Mouse (Mus musculus) intestine, embryonic 15.5 days (tissue): ENCODE results near the gene Cd2. TPM values are rescaled to one million over a fixed set of nuclear protein-coding genes. Genes with fewer than 3 reads are reported as not detected.
A peak's percentile ranks its signal among the peaks of the same experiment; 100 is the strongest.

Source experiments
- ATAC-seq: fragments of 200-750 bp; cut with Nextera tagmentation; 2 replicates; pipeline ENCODE4 v1.8.0; 2017; ENCODE audit warnings: moderate TSS enrichment, moderate library complexity
- H3K27ac ChIP-seq: fragments of 300-500 bp; sonication (generic); 2 replicates; pipeline ENCODE4 v1.5.1; 2015; ENCODE audit warnings: mild to moderate bottlenecking, inconsistent platforms
- H3K27me3 ChIP-seq: fragments of 300-500 bp; sonication (generic); replicated peaks from 2 replicates; pipeline ENCODE4 v1.6.1; 2015; ENCODE audit warnings: inconsistent platforms
- H3K36me3 ChIP-seq: fragments of 300-500 bp; sonication (generic); 2 replicates; pipeline ENCODE4 v1.6.1; 2015; ENCODE audit warnings: inconsistent platforms
- H3K4me1 ChIP-seq: fragments of 300-500 bp; sonication (generic); replicated peaks from 2 replicates; pipeline ENCODE4 v1.6.1; 2015; ENCODE audit warnings: inconsistent platforms
- H3K4me2 ChIP-seq: fragments of 300-500 bp; sonication (generic); replicated peaks from 2 replicates; pipeline ENCODE4 v1.6.1; 2015; ENCODE audit warnings: mild to moderate bottlenecking, inconsistent platforms
- H3K4me3 ChIP-seq: fragments of 300-500 bp; sonication (generic); replicated peaks from 2 replicates; pipeline ENCODE4 v1.5.1; 2015; ENCODE audit warnings: inconsistent platforms
- H3K9ac ChIP-seq: fragments of 300-500 bp; sonication (generic); 2 replicates; pipeline ENCODE4 v1.6.1; 2015; ENCODE audit warnings: inconsistent platforms
- H3K9me3 ChIP-seq: fragments of 300-500 bp; sonication (generic); 2 replicates; pipeline ENCODE4 v1.6.1; 2016; ENCODE audit warnings: inconsistent platforms
- WGBS: fragments of 180-500 bp; shearing (Covaris S2); methylation state at CpG from one replicate; pipeline ENCODE4 v1.1.7; 2015; 5-methylcytosine and 5-hydroxymethylcytosine counted together
- polyA plus RNA-seq: library from polyadenylated mRNA; unstranded; fragments of >200 nt; fragmentation: Nextera tagmentation; extraction: Ambion mirVana; gene quantifications from 2 replicates; pipeline ENCODE4 v1.2.1, GENCODE M21; 2015

The Cd2 gene
- polyA plus RNA-seq, 1 experiment from 2014 or later: 0.20 TPM

GRCm38 (mm10) chr3:101252141-101252540, 35.6 kb downstream of the Cd2 start:
- H3K27me3 ChIP-seq: no peaks in the 10 kb centered on the region
- no peaks in the 10 kb centered on the region for H3K9me3 ChIP-seq
- no peak for ATAC-seq
- no peak overlapping the region for H3K27ac ChIP-seq
- no peaks in the 10 kb centered on the region for H3K4me1 ChIP-seq
- no peak overlapping the region for H3K9ac ChIP-seq
- WGBS: 76% methylated on average over 8 of the region's 8 CpGs
- no peak overlapping the region for H3K4me2 ChIP-seq
- no peaks in the 10 kb centered on the region for H3K36me3 ChIP-seq
- no peak overlapping the region for H3K4me3 ChIP-seq

GRCm38 (mm10) chr3:101249846-101250245, 37.9 kb downstream of the Cd2 start:
- 89% methylated on average over 6 of the region's 6 CpGs for WGBS
- no peak overlapping the region for H3K27ac ChIP-seq
- H3K4me1 ChIP-seq: no peaks in the 10 kb centered on the region
- H3K4me3 ChIP-seq: no peak overlapping the region
- no peak overlapping the region for H3K9ac ChIP-seq
- H3K36me3 ChIP-seq: no peaks in the 10 kb centered on the region
- no peak overlapping the region for H3K4me2 ChIP-seq
- no peaks in the 10 kb centered on the region for H3K9me3 ChIP-seq
- ATAC-seq: no peak
- no peaks in the 10 kb centered on the region for H3K27me3 ChIP-seq

DNA sequence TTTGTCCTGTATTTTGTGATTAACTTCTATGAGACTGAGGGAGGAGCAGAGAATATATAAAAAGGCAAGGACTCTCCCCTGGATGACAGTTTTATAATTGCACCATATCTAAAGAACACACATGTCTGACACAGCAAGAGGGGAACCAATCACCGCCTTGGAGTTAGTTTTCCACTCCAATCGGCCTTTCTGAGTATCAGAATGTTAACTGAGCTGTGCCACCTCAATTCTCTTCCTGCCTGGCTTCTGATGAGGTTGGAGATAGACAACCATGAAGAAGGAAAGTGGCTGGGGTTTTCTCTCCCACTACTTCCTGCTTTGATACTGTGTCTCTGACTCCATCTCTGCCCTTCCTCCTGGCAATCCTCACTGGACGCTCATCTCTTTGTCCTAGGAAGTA, 42.5 kb downstream of the Cd2 start:
- 78% methylated on average over 3 of the region's 3 CpGs for WGBS
- Histone ChIP-seq H3K4me2 (no peak overlapping the region), H3K4me1 (no peaks in the 10 kb centered on the region), H3K36me3 (no peaks in the 10 kb centered on the region), H3K4me3 (no peak overlapping the region), H3K9me3 (no peaks in the 10 kb centered on the region), H3K27ac (no peak overlapping the region), H3K27me3 (no peaks in the 10 kb centered on the region), H3K9ac (no peak overlapping the region)
- no peak for ATAC-seq

GRCm38 (mm10) chr3:101243002-101243401, 44.7 kb downstream of the Cd2 start:
- no peaks in the 10 kb centered on the region for H3K36me3 ChIP-seq
- H3K4me1 ChIP-seq: no peaks in the 10 kb centered on the region
- H3K27ac ChIP-seq: no peak overlapping the region
- H3K4me2 ChIP-seq: no peak overlapping the region
- H3K9me3 ChIP-seq: no peaks in the 10 kb centered on the region
- no peaks in the 10 kb centered on the region for H3K27me3 ChIP-seq
- 95% methylated on average over 2 of the region's 2 CpGs for WGBS
- ATAC-seq: no peak
- H3K4me3 ChIP-seq: no peak overlapping the region
- no peak overlapping the region for H3K9ac ChIP-seq

- Histone ChIP-seq H3K27me3 (no peaks in the 10 kb centered on the region), H3K9ac (no peak overlapping the region), H3K36me3 (no peaks in the 10 kb centered on the region), H3K4me1 (peaks cover 6% of the 10 kb centered on the region; the same call in 1 of the 2 replicates), H3K27ac (no peak overlapping the region), H3K9me3 (no peaks in the 10 kb centered on the region), H3K4me2 (no peak overlapping the region), H3K4me3 (no peak overlapping the region)
- no peak for ATAC-seq
- 68% methylated on average over 3 of the region's 3 CpGs for WGBS
Measured at GRCm38 (mm10) chr3:101241866-101242265, 45.9 kb downstream of the Cd2 start.

DNA sequence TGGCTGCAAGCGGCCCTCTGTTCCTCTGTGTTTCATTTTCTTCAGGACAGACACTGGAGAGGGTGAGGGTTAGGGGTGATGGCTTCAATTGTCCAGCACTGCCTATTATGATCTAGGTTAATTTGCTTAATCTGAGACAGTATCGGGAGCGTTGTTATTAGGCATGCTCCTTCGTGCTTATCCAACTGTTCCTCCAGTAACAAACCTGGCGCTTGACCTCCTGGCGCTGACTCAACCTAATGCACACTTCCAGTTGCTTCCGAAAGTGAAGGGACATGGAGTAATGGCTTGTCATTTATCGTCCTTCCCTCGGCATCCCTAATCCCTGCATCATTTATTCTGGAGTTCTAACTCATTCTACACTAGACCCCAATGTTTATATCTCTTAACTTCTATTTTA, 46.9 kb downstream of the Cd2 start:
- H3K4me3 ChIP-seq: no peak overlapping the region
- no peak overlapping the region for H3K27ac ChIP-seq
- H3K36me3 ChIP-seq: no peaks in the 10 kb centered on the region
- no peaks in the 10 kb centered on the region for H3K9me3 ChIP-seq
- no peak for ATAC-seq
- H3K9ac ChIP-seq: no peak overlapping the region
- WGBS: 71% methylated on average over 9 of the region's 9 CpGs
- H3K27me3 ChIP-seq: no peaks in the 10 kb centered on the region
- no peak overlapping the region for H3K4me2 ChIP-seq
- peaks cover 6% of the 10 kb centered on the region; the same call in 1 of the 2 replicates for H3K4me1 ChIP-seq

- 94% methylated on average over 4 of the region's 4 CpGs for WGBS
- H3K4me1 ChIP-seq: peaks cover 6% of the 10 kb centered on the region; the same call in 1 of the 2 replicates
- H3K4me3 ChIP-seq: no peak overlapping the region
- H3K27ac ChIP-seq: no peak overlapping the region
- H3K36me3 ChIP-seq: no peaks in the 10 kb centered on the region
- no peak overlapping the region for H3K9ac ChIP-seq
- H3K9me3 ChIP-seq: no peaks in the 10 kb centered on the region
- no peak overlapping the region for H3K4me2 ChIP-seq
- H3K27me3 ChIP-seq: no peaks in the 10 kb centered on the region
- ATAC-seq: no peak
Measured at GRCm38 (mm10) chr3:101239236-101239635, 48.5 kb downstream of the Cd2 start.

GRCm38 (mm10) chr3:101238695-101239094, 49.0 kb downstream of the Cd2 start:
- Histone ChIP-seq H3K4me1 (peaks cover 6% of the 10 kb centered on the region; the same call in 1 of the 2 replicates), H3K27ac (no peak overlapping the region), H3K36me3 (no peaks in the 10 kb centered on the region), H3K9me3 (no peaks in the 10 kb centered on the region), H3K4me2 (no peak overlapping the region), H3K27me3 (no peaks in the 10 kb centered on the region), H3K9ac (no peak overlapping the region), H3K4me3 (no peak overlapping the region)
- 83% methylated on average over 6 of the region's 6 CpGs for WGBS
- no peak for ATAC-seq

- 41% methylated on average over 16 of the region's 16 CpGs for WGBS
- H3K36me3 ChIP-seq: no peaks in the 10 kb centered on the region
- ATAC-seq: no peak; the same call in 1 of the 2 replicates
Measured at GRCm38 (mm10) chr3:101236995-101237808, 50.5 kb downstream of the Cd2 start.

GRCm38 (mm10) chr3:101236261-101236660, 51.5 kb downstream of the Cd2 start:
- Histone ChIP-seq H3K4me1 (peaks cover 6% of the 10 kb centered on the region; the same call in 1 of the 2 replicates), H3K27ac (no peak overlapping the region), H3K9me3 (no peaks in the 10 kb centered on the region), H3K4me3 (no peak overlapping the region), H3K36me3 (no peaks in the 10 kb centered on the region), H3K27me3 (no peaks in the 10 kb centered on the region), H3K4me2 (peak overlapping the region; percentile 35), H3K9ac (no peak overlapping the region)
- WGBS: 23% methylated on average over 15 of the region's 15 CpGs
- no peak for ATAC-seq

More at GRCm38 (mm10) chr3:101236995-101237808, 50.5 kb downstream of the Cd2 start:
- Histone ChIP-seq H3K9ac (no peak overlapping the region), H3K4me3 (no peak overlapping the region), H3K4me2 (no peak overlapping the region), H3K4me1 (peaks cover 6% of the 10 kb centered on the region; the same call in 1 of the 2 replicates), H3K9me3 (no peaks in the 10 kb centered on the region), H3K27ac (no peak overlapping the region), H3K27me3 (no peaks in the 10 kb centered on the region)

DNA sequence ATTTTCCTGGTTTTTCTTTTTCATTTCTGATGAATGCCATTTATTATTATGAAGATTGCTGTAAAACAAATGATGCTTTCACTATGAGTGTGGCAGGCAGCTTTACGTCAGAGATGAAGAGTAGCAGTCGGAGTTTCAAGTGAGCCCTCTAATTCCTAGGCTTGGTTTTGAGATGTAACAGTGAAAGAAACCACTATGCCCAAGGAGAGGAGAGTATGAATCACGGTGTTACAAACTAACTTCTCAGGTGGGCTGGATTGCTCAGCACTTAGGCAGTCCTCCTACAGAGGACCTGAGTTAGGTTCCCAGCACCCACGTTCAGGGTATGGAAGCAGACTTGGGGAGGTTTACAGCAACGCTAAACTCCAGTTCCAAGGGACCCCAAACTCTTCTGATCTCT, 52.4 kb downstream of the Cd2 start:
- no peak for ATAC-seq
- WGBS: 91% methylated on average over 5 of the region's 5 CpGs

GRCm38 (mm10) chr3:101233424-101233823, 54.3 kb downstream of the Cd2 start:
- WGBS: 84% methylated on average over 5 of the region's 5 CpGs
- H3K36me3 ChIP-seq: no peaks in the 10 kb centered on the region
- ATAC-seq: no peak
- no peak overlapping the region for H3K27ac ChIP-seq
- H3K9ac ChIP-seq: no peak overlapping the region
- H3K27me3 ChIP-seq: no peaks in the 10 kb centered on the region
- H3K9me3 ChIP-seq: no peaks in the 10 kb centered on the region
- H3K4me2 ChIP-seq: no peak overlapping the region
- peaks cover 6% of the 10 kb centered on the region; the same call in 1 of the 2 replicates for H3K4me1 ChIP-seq
- no peak overlapping the region for H3K4me3 ChIP-seq

More for the DNA sequence above, 52.4 kb downstream of the Cd2 start:
- Histone ChIP-seq H3K9ac (no peak overlapping the region), H3K4me3 (no peak overlapping the region), H3K4me2 (no peak overlapping the region), H3K27ac (no peak overlapping the region), H3K4me1 (peaks cover 6% of the 10 kb centered on the region; the same call in 1 of the 2 replicates), H3K27me3 (no peaks in the 10 kb centered on the region), H3K36me3 (no peaks in the 10 kb centered on the region), H3K9me3 (no peaks in the 10 kb centered on the region)

- Histone ChIP-seq H3K36me3 (no peaks in the 10 kb centered on the region), H3K9me3 (no peaks in the 10 kb centered on the region), H3K4me1 (peaks cover 6% of the 10 kb centered on the region; the same call in 1 of the 2 replicates), H3K27ac (no peak overlapping the region), H3K27me3 (no peaks in the 10 kb centered on the region), H3K9ac (no peak overlapping the region), H3K4me2 (no peak overlapping the region), H3K4me3 (no peak overlapping the region)
- WGBS: 59% methylated on average over 8 of the region's 8 CpGs
- no peak for ATAC-seq
Measured at GRCm38 (mm10) chr3:101232570-101232969, 55.2 kb downstream of the Cd2 start.
